Mouse (Mus musculus): Measurements from ENCODE around the gene Tex2. TPM values are rescaled to one million over a fixed set of nuclear protein-coding genes. Genes with fewer than 3 reads are reported as not detected.

The Tex2 gene
- polyA plus RNA-seq, 1 experiment: 15.1 TPM

GRCm38 (mm10) chr11:106558008-106558407 lies 55.2 kb downstream of the Tex2 start:
- WGBS: 79% methylated on average over 4 of the region's 4 CpGs
- Histone ChIP-seq H3K4me1 (ENCODE audit: control insufficient read depth, insufficient read depth, low read length) (peaks cover 2% of the 10 kb centered on the region; the same call in 1 of the 2 replicates), H3K4me3 (replicated peaks; ENCODE audit: extremely low read depth, low read depth, low read length) (no peak overlapping the region)
- no peak for DNase-seq
- TF ChIP-seq CTCF (IDR thresholded peaks at IDR 0.05; ENCODE audit: insufficient read depth, low read length): no peak
- TF ChIP-seq POLR2A (IDR thresholded peaks at IDR 0.05; ENCODE audit: borderline replicate concordance, extremely low read depth, low read depth, low read length): no peak

- WGBS: 73% methylated on average over 7 of the region's 7 CpGs
- no peak for DNase-seq
- Histone ChIP-seq H3K4me3 (replicated peaks; ENCODE audit: extremely low read depth, low read depth, low read length) (no peak overlapping the region), H3K4me1 (ENCODE audit: control insufficient read depth, insufficient read depth, low read length) (no peaks in the 10 kb centered on the region; the same call in 1 of the 2 replicates)
- TF ChIP-seq CTCF (IDR thresholded peaks at IDR 0.05; ENCODE audit: insufficient read depth, low read length) (no peak), POLR2A (IDR thresholded peaks at IDR 0.05; ENCODE audit: borderline replicate concordance, extremely low read depth, low read depth, low read length) (no peak)
Observed at GRCm38 (mm10) chr11:106557398-106557797, 55.8 kb downstream of the Tex2 start.

GRCm38 (mm10) chr11:106556689-106557088 lies 56.5 kb downstream of the Tex2 start:
- Histone ChIP-seq H3K4me3 (replicated peaks; ENCODE audit: extremely low read depth, low read depth, low read length) (no peak overlapping the region), H3K4me1 (ENCODE audit: control insufficient read depth, insufficient read depth, low read length) (no peaks in the 10 kb centered on the region; the same call in 1 of the 2 replicates)
- WGBS: 71% methylated on average over 4 of the region's 4 CpGs
- TF ChIP-seq POLR2A (IDR thresholded peaks at IDR 0.05; ENCODE audit: borderline replicate concordance, extremely low read depth, low read depth, low read length): no peak
- TF ChIP-seq CTCF (IDR thresholded peaks at IDR 0.05; ENCODE audit: insufficient read depth, low read length): no peak
- no peak for DNase-seq

DNA sequence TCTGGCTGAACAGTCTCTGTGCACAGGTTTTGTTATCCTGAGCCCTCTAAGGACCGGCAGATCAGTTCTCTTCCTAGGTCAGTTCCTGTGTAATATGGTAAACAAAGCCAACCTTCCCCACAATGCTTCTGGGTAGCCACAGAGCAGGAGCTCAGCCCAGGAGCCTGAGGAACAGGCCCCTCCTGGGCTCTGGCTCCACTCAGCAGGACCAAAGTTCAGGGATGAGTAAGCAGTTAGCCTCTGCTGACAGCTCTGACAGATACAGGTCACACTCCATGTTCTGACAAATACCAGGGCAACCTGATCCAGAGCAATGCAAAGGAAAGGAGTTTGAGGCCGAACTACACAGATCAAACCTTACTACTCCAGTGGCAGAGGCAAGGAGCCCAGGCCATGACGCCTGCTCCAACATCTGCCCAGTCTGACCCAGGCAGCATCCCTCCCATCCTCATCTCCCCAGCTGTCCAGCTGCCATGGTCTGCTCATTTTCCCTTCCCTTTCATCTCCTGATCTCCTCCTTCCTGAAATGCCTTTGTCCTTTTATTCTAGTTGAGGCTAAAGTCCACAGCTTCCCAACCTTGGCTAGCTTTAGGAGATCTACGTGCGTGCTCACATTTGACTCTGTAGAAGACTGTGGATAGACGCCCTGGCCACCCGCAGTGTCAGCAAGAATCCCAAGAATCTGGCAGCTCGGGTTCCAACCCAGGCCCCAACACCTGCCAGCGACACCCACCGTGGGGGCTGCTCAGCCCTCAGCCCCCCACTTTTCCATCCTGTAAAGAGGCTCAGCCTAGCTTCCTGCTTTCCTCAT lies 57.2 kb downstream of the Tex2 start:
- H3K4me1 ChIP-seq (ENCODE audit: control insufficient read depth, insufficient read depth, low read length): no peaks in the 10 kb centered on the region; the same call in 1 of the 2 replicates
- no peak for TF ChIP-seq CTCF (IDR thresholded peaks at IDR 0.05; ENCODE audit: insufficient read depth, low read length)
- H3K4me3 ChIP-seq (replicated peaks; ENCODE audit: extremely low read depth, low read depth, low read length): no peak overlapping the region
- 61% methylated on average over 10 of the region's 10 CpGs for WGBS
- no peak for DNase-seq

GRCm38 (mm10) chr11:106550398-106550797 lies 62.8 kb downstream of the Tex2 start:
- Histone ChIP-seq H3K4me1 (ENCODE audit: control insufficient read depth, insufficient read depth, low read length) (no peaks in the 10 kb centered on the region), H3K4me3 (replicated peaks; ENCODE audit: extremely low read depth, low read depth, low read length) (no peak overlapping the region)
- no peak for DNase-seq
- TF ChIP-seq POLR2A (IDR thresholded peaks at IDR 0.05; ENCODE audit: borderline replicate concordance, extremely low read depth, low read depth, low read length) (no peak), CTCF (IDR thresholded peaks at IDR 0.05; ENCODE audit: insufficient read depth, low read length) (no peak)
- WGBS: 89% methylated on average over 4 of the region's 4 CpGs

DNA sequence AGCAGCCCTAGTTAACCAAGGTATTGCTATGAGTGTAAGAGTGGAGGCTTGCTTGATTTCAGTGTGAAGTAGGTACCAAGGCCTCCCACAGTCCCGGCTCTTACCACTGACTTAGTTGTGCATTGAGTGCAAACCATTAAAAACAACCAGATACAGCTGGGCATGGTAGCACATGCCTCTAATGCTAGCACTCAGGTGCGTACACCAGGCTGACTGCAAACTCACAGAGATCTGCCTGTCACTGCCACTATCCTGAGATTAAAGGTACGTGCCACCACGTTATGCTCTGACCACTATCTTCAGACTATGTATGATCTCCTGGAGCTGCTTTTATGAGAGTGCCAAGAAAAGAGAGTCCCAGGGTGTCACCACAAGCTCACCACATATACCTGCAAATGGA lies 67.1 kb downstream of the Tex2 start:
- DNase-seq: no peak
- WGBS: 95% methylated on average over 4 of the region's 4 CpGs
- H3K4me1 ChIP-seq (ENCODE audit: control insufficient read depth, insufficient read depth, low read length): no peaks in the 10 kb centered on the region
- no peak overlapping the region for H3K4me3 ChIP-seq (replicated peaks; ENCODE audit: extremely low read depth, low read depth, low read length)
- TF ChIP-seq CTCF (IDR thresholded peaks at IDR 0.05; ENCODE audit: insufficient read depth, low read length) (no peak), POLR2A (IDR thresholded peaks at IDR 0.05; ENCODE audit: borderline replicate concordance, extremely low read depth, low read depth, low read length) (no peak)

GRCm38 (mm10) chr11:106544916-106545315 lies 68.3 kb downstream of the Tex2 start:
- WGBS: 74% methylated on average over 9 of the region's 9 CpGs
- DNase-seq: no peak
- TF ChIP-seq POLR2A (IDR thresholded peaks at IDR 0.05; ENCODE audit: borderline replicate concordance, extremely low read depth, low read depth, low read length): no peak
- no peak for TF ChIP-seq CTCF (IDR thresholded peaks at IDR 0.05; ENCODE audit: insufficient read depth, low read length)
- Histone ChIP-seq H3K4me1 (ENCODE audit: control insufficient read depth, insufficient read depth, low read length) (no peaks in the 10 kb centered on the region), H3K4me3 (replicated peaks; ENCODE audit: extremely low read depth, low read depth, low read length) (no peak overlapping the region)

GRCm38 (mm10) chr11:106544133-106544532 lies 69.1 kb downstream of the Tex2 start:
- DNase-seq: no peak
- TF ChIP-seq CTCF (IDR thresholded peaks at IDR 0.05; ENCODE audit: insufficient read depth, low read length): no peak
- TF ChIP-seq POLR2A (IDR thresholded peaks at IDR 0.05; ENCODE audit: borderline replicate concordance, extremely low read depth, low read depth, low read length): no peak
- Histone ChIP-seq H3K4me3 (replicated peaks; ENCODE audit: extremely low read depth, low read depth, low read length) (no peak overlapping the region), H3K4me1 (ENCODE audit: control insufficient read depth, insufficient read depth, low read length) (no peaks in the 10 kb centered on the region)
- WGBS: 89% methylated on average over 11 of the region's 11 CpGs

GRCm38 (mm10) chr11:106543006-106543405 lies 70.2 kb downstream of the Tex2 start:
- 90% methylated on average over 13 of the region's 13 CpGs for WGBS
- TF ChIP-seq POLR2A (IDR thresholded peaks at IDR 0.05; ENCODE audit: borderline replicate concordance, extremely low read depth, low read depth, low read length) (no peak), CTCF (IDR thresholded peaks at IDR 0.05; ENCODE audit: insufficient read depth, low read length) (no peak)
- Histone ChIP-seq H3K4me3 (replicated peaks; ENCODE audit: extremely low read depth, low read depth, low read length) (no peak overlapping the region), H3K4me1 (ENCODE audit: control insufficient read depth, insufficient read depth, low read length) (no peaks in the 10 kb centered on the region)
- DNase-seq: no peak

DNA sequence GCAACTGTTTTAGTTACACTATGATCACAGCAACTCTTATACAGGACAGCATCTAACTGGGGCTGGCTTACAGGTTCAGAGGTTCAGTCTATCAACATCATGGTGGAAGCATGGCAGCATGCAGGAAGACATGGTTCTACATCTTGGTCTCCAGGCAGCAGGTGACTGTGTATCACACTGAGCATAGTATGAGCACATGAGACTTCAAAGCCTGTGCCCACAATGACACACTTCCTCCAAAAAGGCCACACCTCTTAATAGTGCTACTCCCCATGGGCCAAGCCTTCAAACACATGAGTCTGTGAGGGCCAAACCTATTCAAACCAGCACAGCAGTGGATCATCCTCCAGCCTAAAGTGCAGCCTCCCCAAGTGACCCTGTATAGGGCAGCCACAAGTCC lies 70.8 kb downstream of the Tex2 start:
- no peak for DNase-seq
- Histone ChIP-seq H3K4me3 (replicated peaks; ENCODE audit: extremely low read depth, low read depth, low read length) (no peak overlapping the region), H3K4me1 (ENCODE audit: control insufficient read depth, insufficient read depth, low read length) (no peaks in the 10 kb centered on the region)
- no peak for TF ChIP-seq POLR2A (IDR thresholded peaks at IDR 0.05; ENCODE audit: borderline replicate concordance, extremely low read depth, low read depth, low read length)

All from lung, adult 2 months (tissue).